Mouse (Mus musculus): Measurements from ENCODE around the gene Prpf3. TPM values are rescaled to one million over a fixed set of nuclear protein-coding genes. Genes with fewer than 3 reads are reported as not detected.

Gene Prpf3
- polyA plus RNA-seq, 1 experiment = 100 TPM

GRCm38 (mm10) chr3:95884400-95884799, 28.7 kb upstream of the Prpf3 start:
- no peaks in the 10 kb centered on the region for H3K36me3 ChIP-seq (ENCODE audit: control insufficient read depth, insufficient read depth, low read length, poor library complexity, severe bottlenecking)
- no peaks in the 10 kb centered on the region for H3K4me1 ChIP-seq (ENCODE audit: control insufficient read depth, insufficient read depth, low read length)
- no peak overlapping the region for H3K4me3 ChIP-seq (ENCODE audit: low read depth, low read length)
- TF ChIP-seq POLR2A (IDR thresholded peaks at IDR 0.05; ENCODE audit: insufficient read depth, low read length) (no peak), CTCF (IDR thresholded peaks at IDR 0.05; ENCODE audit: low read depth, low read length) (no peak), EP300 (IDR thresholded peaks at IDR 0.05; ENCODE audit: insufficient read depth, low read depth, low read length) (no peak)
- no peak overlapping the region for H3K27ac ChIP-seq (ENCODE audit: insufficient read depth, low read length)
- H3K9me3 ChIP-seq (replicated peaks; ENCODE audit: control insufficient read depth, insufficient read depth, low read length, poor library complexity, severe bottlenecking) = no peaks in the 10 kb centered on the region
- no peak overlapping the region for H3K9ac ChIP-seq (ENCODE audit: low read depth, poor library complexity, severe bottlenecking)
- no peaks in the 10 kb centered on the region for H3K27me3 ChIP-seq (ENCODE audit: control insufficient read depth, insufficient read depth, low read length, poor library complexity, severe bottlenecking)

- no peaks in the 10 kb centered on the region for H3K36me3 ChIP-seq (ENCODE audit: control insufficient read depth, insufficient read depth, low read length, poor library complexity, severe bottlenecking)
- peak; percentile 69 for TF ChIP-seq CTCF (IDR thresholded peaks at IDR 0.05; ENCODE audit: low read depth, low read length)
- no peak for TF ChIP-seq POLR2A (IDR thresholded peaks at IDR 0.05; ENCODE audit: insufficient read depth, low read length)
- no peak for TF ChIP-seq EP300 (IDR thresholded peaks at IDR 0.05; ENCODE audit: insufficient read depth, low read depth, low read length)
- peak overlapping the region; percentile 17; the same call in 1 of the 2 replicates for H3K9ac ChIP-seq (ENCODE audit: low read depth, poor library complexity, severe bottlenecking)
- no peak overlapping the region for H3K27ac ChIP-seq (ENCODE audit: insufficient read depth, low read length)
- peak overlapping the region; percentile 36 for H3K4me3 ChIP-seq (ENCODE audit: low read depth, low read length)
- H3K9me3 ChIP-seq (replicated peaks; ENCODE audit: control insufficient read depth, insufficient read depth, low read length, poor library complexity, severe bottlenecking) = no peaks in the 10 kb centered on the region
- H3K4me1 ChIP-seq (ENCODE audit: control insufficient read depth, insufficient read depth, low read length) = no peaks in the 10 kb centered on the region
- H3K27me3 ChIP-seq (ENCODE audit: control insufficient read depth, insufficient read depth, low read length, poor library complexity, severe bottlenecking) = no peaks in the 10 kb centered on the region
These were observed 27.2 kb upstream of the Prpf3 start for GRCm38 (mm10) chr3:95882816-95883425.

DNA sequence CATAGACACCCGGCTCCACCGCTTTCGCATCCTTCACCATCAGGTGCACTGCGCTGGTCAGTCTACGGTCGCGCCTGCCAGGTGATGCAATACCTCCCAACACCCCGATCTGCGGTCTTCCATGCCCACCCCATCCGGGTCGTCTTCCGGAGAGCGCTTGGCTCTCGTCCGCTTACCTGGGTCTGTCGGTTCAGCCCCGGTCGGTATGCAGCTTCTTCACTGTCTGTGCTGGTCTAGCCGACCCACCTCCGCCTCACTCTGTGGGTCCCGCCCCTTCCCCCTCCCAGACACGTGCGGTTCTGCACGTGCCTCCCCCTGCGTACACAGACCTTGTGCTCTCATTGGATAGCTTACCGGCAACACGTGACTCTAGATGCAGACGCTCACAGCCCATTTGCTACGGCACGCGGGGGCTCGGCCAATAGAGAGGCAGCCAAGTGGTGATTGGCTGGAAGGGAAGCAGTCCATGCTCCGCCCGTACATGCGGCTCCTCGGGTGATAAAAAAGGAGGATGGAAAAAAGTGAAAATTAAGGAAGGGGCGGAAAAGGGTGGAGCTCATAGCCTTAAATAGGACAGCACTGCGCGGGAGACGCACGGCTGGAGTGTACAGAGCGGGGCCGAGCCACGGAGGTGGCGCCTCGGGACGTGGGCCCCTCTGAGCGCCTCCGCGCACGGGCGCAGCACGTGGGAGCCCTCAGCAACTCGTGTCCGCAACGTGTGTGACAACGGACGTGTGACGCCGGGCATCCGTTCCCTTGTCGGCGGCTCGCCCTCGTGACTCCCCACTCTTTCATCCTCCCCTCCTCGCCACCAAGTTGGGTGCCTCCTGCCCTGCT, 26.5 kb upstream of the Prpf3 start, which contains the start of gene Ciart:
Gene Ciart, minus strand, starts transcription at position 273 of the 837 bp plus-strand sequence.
- TF ChIP-seq CTCF (IDR thresholded peaks at IDR 0.05; ENCODE audit: low read depth, low read length) (no peak), EP300 (IDR thresholded peaks at IDR 0.05; ENCODE audit: insufficient read depth, low read depth, low read length) (peak; percentile 36; the same call in 1 of the 2 replicates)
- no peaks in the 10 kb centered on the region for H3K4me1 ChIP-seq (ENCODE audit: control insufficient read depth, insufficient read depth, low read length)
- peak within 1 kb of the TSS; percentile 38 for H3K9ac ChIP-seq (ENCODE audit: low read depth, poor library complexity, severe bottlenecking)
- H3K36me3 ChIP-seq (ENCODE audit: control insufficient read depth, insufficient read depth, low read length, poor library complexity, severe bottlenecking) = no peaks in the 10 kb centered on the region
- H3K9me3 ChIP-seq (replicated peaks; ENCODE audit: control insufficient read depth, insufficient read depth, low read length, poor library complexity, severe bottlenecking) = no peaks in the 10 kb centered on the region
- peak within 1 kb of the TSS; percentile 68 for H3K4me3 ChIP-seq (ENCODE audit: low read depth, low read length)
- H3K27me3 ChIP-seq (ENCODE audit: control insufficient read depth, insufficient read depth, low read length, poor library complexity, severe bottlenecking) = no peaks in the 10 kb centered on the region
- H3K27ac ChIP-seq (ENCODE audit: insufficient read depth, low read length) = no peak within 1 kb of the TSS

- H3K9me3 ChIP-seq (replicated peaks; ENCODE audit: control insufficient read depth, insufficient read depth, low read length, poor library complexity, severe bottlenecking) = no peaks in the 10 kb centered on the region
- H3K4me1 ChIP-seq (ENCODE audit: control insufficient read depth, insufficient read depth, low read length) = no peaks in the 10 kb centered on the region
- no peaks in the 10 kb centered on the region for H3K36me3 ChIP-seq (ENCODE audit: control insufficient read depth, insufficient read depth, low read length, poor library complexity, severe bottlenecking)
- H3K9ac ChIP-seq (ENCODE audit: low read depth, poor library complexity, severe bottlenecking) = no peak overlapping the region
- TF ChIP-seq CTCF (IDR thresholded peaks at IDR 0.05; ENCODE audit: low read depth, low read length) = no peak
- TF ChIP-seq POLR2A (IDR thresholded peaks at IDR 0.05; ENCODE audit: insufficient read depth, low read length) = no peak
- TF ChIP-seq EP300 (IDR thresholded peaks at IDR 0.05; ENCODE audit: insufficient read depth, low read depth, low read length) = no peak
- H3K27me3 ChIP-seq (ENCODE audit: control insufficient read depth, insufficient read depth, low read length, poor library complexity, severe bottlenecking) = no peaks in the 10 kb centered on the region
- no peak overlapping the region for H3K4me3 ChIP-seq (ENCODE audit: low read depth, low read length)
- H3K27ac ChIP-seq (ENCODE audit: insufficient read depth, low read length) = no peak overlapping the region
These were observed 23.4 kb upstream of the Prpf3 start for GRCm38 (mm10) chr3:95879063-95879462.

- Histone ChIP-seq H3K9me3 (replicated peaks; ENCODE audit: control insufficient read depth, insufficient read depth, low read length, poor library complexity, severe bottlenecking) (no peaks in the 10 kb centered on the region), H3K27ac (ENCODE audit: insufficient read depth, low read length) (no peak overlapping the region), H3K4me3 (ENCODE audit: low read depth, low read length) (peak overlapping the region; percentile 60), H3K36me3 (ENCODE audit: control insufficient read depth, insufficient read depth, low read length, poor library complexity, severe bottlenecking) (peaks cover 7% of the 10 kb centered on the region), H3K9ac (ENCODE audit: low read depth, poor library complexity, severe bottlenecking) (peak overlapping the region; percentile 88), H3K27me3 (ENCODE audit: control insufficient read depth, insufficient read depth, low read length, poor library complexity, severe bottlenecking) (no peaks in the 10 kb centered on the region), H3K4me1 (ENCODE audit: control insufficient read depth, insufficient read depth, low read length) (peaks cover 4% of the 10 kb centered on the region)
- no peak for TF ChIP-seq CTCF (IDR thresholded peaks at IDR 0.05; ENCODE audit: low read depth, low read length)
- no peak for TF ChIP-seq POLR2A (IDR thresholded peaks at IDR 0.05; ENCODE audit: insufficient read depth, low read length)
- TF ChIP-seq EP300 (IDR thresholded peaks at IDR 0.05; ENCODE audit: insufficient read depth, low read depth, low read length) = no peak
These were observed 16.4 kb upstream of the Prpf3 start for GRCm38 (mm10) chr3:95872048-95872447.

- Histone ChIP-seq H3K36me3 (ENCODE audit: control insufficient read depth, insufficient read depth, low read length, poor library complexity, severe bottlenecking) (peaks cover 7% of the 10 kb centered on the region), H3K27ac (ENCODE audit: insufficient read depth, low read length) (peak within 1 kb of the TSS; percentile 44), H3K27me3 (ENCODE audit: control insufficient read depth, insufficient read depth, low read length, poor library complexity, severe bottlenecking) (no peaks in the 10 kb centered on the region), H3K9me3 (replicated peaks; ENCODE audit: control insufficient read depth, insufficient read depth, low read length, poor library complexity, severe bottlenecking) (no peaks in the 10 kb centered on the region), H3K4me1 (ENCODE audit: control insufficient read depth, insufficient read depth, low read length) (peaks cover 4% of the 10 kb centered on the region), H3K9ac (ENCODE audit: low read depth, poor library complexity, severe bottlenecking) (peak within 1 kb of the TSS; percentile 88), H3K4me3 (ENCODE audit: low read depth, low read length) (peak within 1 kb of the TSS; percentile 93)
- TF ChIP-seq EP300 (IDR thresholded peaks at IDR 0.05; ENCODE audit: insufficient read depth, low read depth, low read length) = no peak
- TF ChIP-seq POLR2A (IDR thresholded peaks at IDR 0.05; ENCODE audit: insufficient read depth, low read length) = peak; percentile 78
- no peak for TF ChIP-seq CTCF (IDR thresholded peaks at IDR 0.05; ENCODE audit: low read depth, low read length)
These were observed 15.7 kb upstream of the Prpf3 start, which contains the start of gene Mrps21 for GRCm38 (mm10) chr3:95871392-95871867. TSS of gene Mrps21 (minus strand) at chr3:95871519.

Measured in ES-Bruce4 (cell line).